Mouse (Mus musculus): Measurements from ENCODE around the gene 5730480H06Rik.

The 5730480H06Rik gene

GRCm38 (mm10) chr5:48327652-48328051, at the start of gene 5730480H06Rik:
5730480H06Rik (plus strand) TSS chr5:48327952.
- DNase-seq, result no peak

GRCm38 (mm10) chr5:48301186-48301585, 26.6 kb upstream of the 5730480H06Rik start:
- no peak for DNase-seq

- no peak for DNase-seq
Observed at GRCm38 (mm10) chr5:48315057-48315602, 12.6 kb upstream of the 5730480H06Rik start.

GRCm38 (mm10) chr5:48320597-48320996, 7.2 kb upstream of the 5730480H06Rik start:
- DNase-seq, result no peak

- no peak for DNase-seq
Observed at GRCm38 (mm10) chr5:48326221-48326620, 1.5 kb upstream of the 5730480H06Rik start.

GRCm38 (mm10) chr5:48329751-48330150, 2.0 kb downstream of the 5730480H06Rik start:
- DNase-seq, result no peak

GRCm38 (mm10) chr5:48330817-48331216, 3.1 kb downstream of the 5730480H06Rik start:
- no peak for DNase-seq

- DNase-seq, result no peak
Observed at GRCm38 (mm10) chr5:48331441-48331840, 3.7 kb downstream of the 5730480H06Rik start.

GRCm38 (mm10) chr5:48333407-48333806, 5.7 kb downstream of the 5730480H06Rik start:
- no peak for DNase-seq

GRCm38 (mm10) chr5:48333884-48334513, 6.2 kb downstream of the 5730480H06Rik start:
- DNase-seq, result no peak

GRCm38 (mm10) chr5:48340808-48341433, 13.2 kb downstream of the 5730480H06Rik start:
- peak; percentile 7 for DNase-seq

- peak; percentile 63 for DNase-seq
Observed at GRCm38 (mm10) chr5:48345095-48345982, 17.6 kb downstream of the 5730480H06Rik start.

GRCm38 (mm10) chr5:48345983-48346648, 18.4 kb downstream of the 5730480H06Rik start:
- DNase-seq, result no peak

GRCm38 (mm10) chr5:48349309-48349708, 21.6 kb downstream of the 5730480H06Rik start:
- no peak for DNase-seq

- peak; percentile 96 for DNase-seq
Observed at GRCm38 (mm10) chr5:48371890-48372766, 44.4 kb downstream of the 5730480H06Rik start.

- no peak for DNase-seq
Observed at GRCm38 (mm10) chr5:48402497-48402896, 74.7 kb downstream of the 5730480H06Rik start.

- DNase-seq, result no peak
Observed at GRCm38 (mm10) chr5:48408276-48408675, 80.5 kb downstream of the 5730480H06Rik start.

GRCm38 (mm10) chr5:48410348-48410747, 82.6 kb downstream of the 5730480H06Rik start:
- DNase-seq, result no peak

- no peak for DNase-seq
Observed at GRCm38 (mm10) chr5:48411462-48411861, 83.7 kb downstream of the 5730480H06Rik start.

GRCm38 (mm10) chr5:48412261-48412660, 84.5 kb downstream of the 5730480H06Rik start:
- no peak for DNase-seq

- DNase-seq, result no peak
Observed at GRCm38 (mm10) chr5:48419741-48420140, 92.0 kb downstream of the 5730480H06Rik start.

GRCm38 (mm10) chr5:48421957-48422356, 94.2 kb downstream of the 5730480H06Rik start:
- no peak for DNase-seq

Data from retina, postnatal 1 day (tissue).